Mouse (Mus musculus): Measurements from ENCODE around the gene Dnah9.

- TF ChIP-seq CTCF (IDR thresholded peaks at IDR 0.05; ENCODE audit: insufficient read depth, low read depth, low read length) = no peak
- peak; percentile 78 for TF ChIP-seq POLR2A (IDR thresholded peaks at IDR 0.05; ENCODE audit: insufficient read depth, low read depth, low read length)
Observed at GRCm38 (mm10) chr11:65806909-65807504, 361.3 kb downstream of the Dnah9 start, which contains the start of gene Zkscan6.
